Mouse (Mus musculus): ENCODE measurements around the gene Pm20d1. TPM values are rescaled to one million over a fixed set of nuclear protein-coding genes. Genes with fewer than 3 reads are reported as not detected.

Pm20d1 gene
- polyA plus RNA-seq, 1 experiment: 2.1 TPM

DNA sequence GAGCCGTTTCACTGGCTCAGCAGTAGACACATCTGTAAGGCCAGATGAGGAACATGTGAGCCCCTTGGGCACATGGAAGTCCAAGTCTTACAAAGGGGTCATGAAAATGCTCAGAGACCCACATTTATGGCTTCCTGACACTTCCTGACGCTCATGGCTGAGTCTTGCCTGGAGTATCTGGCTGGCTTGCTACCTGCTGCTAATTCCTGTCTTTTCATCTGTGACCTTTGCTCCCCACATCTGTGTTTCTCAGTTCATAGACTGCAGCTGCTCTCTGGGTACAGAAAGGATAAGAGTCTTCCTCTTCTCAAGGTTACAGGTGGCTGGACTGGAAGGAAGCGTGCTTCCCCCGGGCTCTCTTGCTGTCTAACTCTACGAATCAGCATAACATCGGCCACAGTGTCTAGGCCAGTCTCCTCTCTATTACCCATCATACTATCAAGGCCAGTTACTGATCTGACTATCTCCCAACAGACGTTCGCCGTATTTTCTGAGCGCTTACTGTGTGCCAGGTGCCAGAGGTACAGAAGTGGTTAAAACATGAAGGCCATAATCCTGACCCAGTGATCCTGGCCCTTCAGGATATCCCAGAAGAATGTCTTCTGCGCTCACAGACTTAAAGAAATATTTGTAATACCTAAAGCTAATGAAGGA lies 27.5 kb downstream of the Pm20d1 start:
- no peak overlapping the region for H3K4me3 ChIP-seq (ENCODE audit: insufficient read depth, low read length)
- peaks cover 8% of the 10 kb centered on the region; the same call in 1 of the 2 replicates for H3K4me1 ChIP-seq (ENCODE audit: control insufficient read depth, insufficient read depth, low read length)
- no peak for TF ChIP-seq CTCF (IDR thresholded peaks at IDR 0.05; ENCODE audit: extremely low read depth, insufficient read depth, low read length)
- no peak for TF ChIP-seq POLR2A (IDR thresholded peaks at IDR 0.05; ENCODE audit: extremely low read depth, insufficient read depth, low read length)
- H3K27ac ChIP-seq (ENCODE audit: insufficient read depth, low read length): no peak overlapping the region

- Histone ChIP-seq H3K27ac (ENCODE audit: insufficient read depth, low read length) (peak within 1 kb of the TSS; percentile 75), H3K4me1 (ENCODE audit: control insufficient read depth, insufficient read depth, low read length) (peaks cover 4% of the 10 kb centered on the region; the same call in 1 of the 2 replicates), H3K4me3 (ENCODE audit: insufficient read depth, low read length) (peak within 1 kb of the TSS; percentile 80)
- TF ChIP-seq POLR2A (IDR thresholded peaks at IDR 0.05; ENCODE audit: extremely low read depth, insufficient read depth, low read length) (no peak), CTCF (IDR thresholded peaks at IDR 0.05; ENCODE audit: extremely low read depth, insufficient read depth, low read length) (no peak)
Measured at GRCm38 (mm10) chr1:131827207-131827786, 30.1 kb downstream of the Pm20d1 start, which contains the start of gene Slc41a1. Slc41a1 (plus strand) TSS chr1:131827493.

DNA sequence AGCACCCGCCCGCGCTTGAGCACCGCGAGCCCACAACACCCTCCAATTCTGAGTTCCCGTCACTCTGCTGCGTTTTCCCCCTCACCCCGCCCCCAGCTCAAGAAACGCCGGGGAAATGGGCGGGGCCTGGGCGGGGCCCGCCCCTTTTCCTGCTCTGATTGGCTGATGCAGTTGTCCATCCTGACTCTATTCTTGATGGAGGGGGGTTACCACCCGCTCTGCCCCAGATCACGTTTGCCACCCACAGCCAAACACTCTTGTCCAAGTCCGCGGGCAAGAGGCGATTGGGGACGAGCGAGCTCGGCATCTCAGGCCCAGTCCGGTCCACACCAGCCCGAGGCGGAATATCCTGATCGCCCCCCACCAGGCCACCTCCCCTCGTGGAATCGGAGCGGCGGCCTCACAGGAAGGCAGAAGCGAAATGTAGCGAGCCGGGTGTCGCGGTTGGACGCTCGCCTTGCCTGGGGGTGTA lies 30.6 kb downstream of the Pm20d1 start:
- peaks cover 4% of the 10 kb centered on the region; the same call in 1 of the 2 replicates for H3K4me1 ChIP-seq (ENCODE audit: control insufficient read depth, insufficient read depth, low read length)
- TF ChIP-seq CTCF (IDR thresholded peaks at IDR 0.05; ENCODE audit: extremely low read depth, insufficient read depth, low read length): no peak
- peak; percentile 88; the same call in 1 of the 2 replicates for TF ChIP-seq POLR2A (IDR thresholded peaks at IDR 0.05; ENCODE audit: extremely low read depth, insufficient read depth, low read length)
- peak overlapping the region; percentile 75 for H3K27ac ChIP-seq (ENCODE audit: insufficient read depth, low read length)
- H3K4me3 ChIP-seq (ENCODE audit: insufficient read depth, low read length): peak overlapping the region; percentile 80

GRCm38 (mm10) chr1:131828297-131829126 lies 31.3 kb downstream of the Pm20d1 start:
- peaks cover 2% of the 10 kb centered on the region; the same call in 1 of the 2 replicates for H3K4me1 ChIP-seq (ENCODE audit: control insufficient read depth, insufficient read depth, low read length)
- no peak for TF ChIP-seq CTCF (IDR thresholded peaks at IDR 0.05; ENCODE audit: extremely low read depth, insufficient read depth, low read length)
- no peak for TF ChIP-seq POLR2A (IDR thresholded peaks at IDR 0.05; ENCODE audit: extremely low read depth, insufficient read depth, low read length)
- peak overlapping the region; percentile 75 for H3K27ac ChIP-seq (ENCODE audit: insufficient read depth, low read length)
- H3K4me3 ChIP-seq (ENCODE audit: insufficient read depth, low read length): peak overlapping the region; percentile 80

DNA sequence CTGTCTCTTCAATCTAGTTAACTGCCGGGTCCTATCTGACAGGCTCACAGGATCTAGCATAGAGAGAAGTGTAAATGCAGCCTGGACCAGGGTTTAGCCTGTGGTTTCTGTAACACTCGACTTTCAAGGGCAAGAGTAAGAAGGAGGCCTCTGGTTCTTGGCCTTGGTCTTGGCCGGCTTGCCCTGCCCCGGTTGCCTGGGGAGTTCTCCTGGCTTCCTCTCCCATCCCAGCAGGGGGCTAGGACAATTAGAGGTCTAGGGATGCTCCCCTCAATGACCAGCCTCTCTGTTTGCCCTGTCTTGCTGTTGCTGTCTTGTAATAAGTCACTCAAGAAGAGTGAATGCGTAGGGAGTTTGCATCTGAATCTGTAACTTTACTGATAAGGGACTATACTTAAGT lies 32.1 kb downstream of the Pm20d1 start:
- Histone ChIP-seq H3K4me1 (ENCODE audit: control insufficient read depth, insufficient read depth, low read length) (peaks cover 2% of the 10 kb centered on the region; the same call in 1 of the 2 replicates), H3K4me3 (ENCODE audit: insufficient read depth, low read length) (peak overlapping the region; percentile 80; the same call in 1 of the 2 replicates), H3K27ac (ENCODE audit: insufficient read depth, low read length) (no peak overlapping the region)
- no peak for TF ChIP-seq CTCF (IDR thresholded peaks at IDR 0.05; ENCODE audit: extremely low read depth, insufficient read depth, low read length)
- TF ChIP-seq POLR2A (IDR thresholded peaks at IDR 0.05; ENCODE audit: extremely low read depth, insufficient read depth, low read length): no peak

- Histone ChIP-seq H3K4me1 (ENCODE audit: control insufficient read depth, insufficient read depth, low read length) (peaks cover 2% of the 10 kb centered on the region; the same call in 1 of the 2 replicates), H3K4me3 (ENCODE audit: insufficient read depth, low read length) (peak overlapping the region; percentile 80; the same call in 1 of the 2 replicates), H3K27ac (ENCODE audit: insufficient read depth, low read length) (no peak overlapping the region)
- no peak for TF ChIP-seq POLR2A (IDR thresholded peaks at IDR 0.05; ENCODE audit: extremely low read depth, insufficient read depth, low read length)
- TF ChIP-seq CTCF (IDR thresholded peaks at IDR 0.05; ENCODE audit: extremely low read depth, insufficient read depth, low read length): no peak
Measured at GRCm38 (mm10) chr1:131830561-131830960, 33.4 kb downstream of the Pm20d1 start.

- TF ChIP-seq CTCF (IDR thresholded peaks at IDR 0.05; ENCODE audit: extremely low read depth, insufficient read depth, low read length) (no peak), POLR2A (IDR thresholded peaks at IDR 0.05; ENCODE audit: extremely low read depth, insufficient read depth, low read length) (no peak)
- H3K27ac ChIP-seq (ENCODE audit: insufficient read depth, low read length): no peak overlapping the region
- peaks cover 2% of the 10 kb centered on the region; the same call in 1 of the 2 replicates for H3K4me1 ChIP-seq (ENCODE audit: control insufficient read depth, insufficient read depth, low read length)
- peak overlapping the region; percentile 80; the same call in 1 of the 2 replicates for H3K4me3 ChIP-seq (ENCODE audit: insufficient read depth, low read length)
Measured at GRCm38 (mm10) chr1:131830971-131831641, 33.9 kb downstream of the Pm20d1 start.

GRCm38 (mm10) chr1:131837035-131837434 lies 39.9 kb downstream of the Pm20d1 start:
- Histone ChIP-seq H3K4me3 (ENCODE audit: insufficient read depth, low read length) (no peak overlapping the region), H3K27ac (ENCODE audit: insufficient read depth, low read length) (no peak overlapping the region), H3K4me1 (ENCODE audit: control insufficient read depth, insufficient read depth, low read length) (no peaks in the 10 kb centered on the region)
- no peak for TF ChIP-seq POLR2A (IDR thresholded peaks at IDR 0.05; ENCODE audit: extremely low read depth, insufficient read depth, low read length)
- TF ChIP-seq CTCF (IDR thresholded peaks at IDR 0.05; ENCODE audit: extremely low read depth, insufficient read depth, low read length): no peak

DNA sequence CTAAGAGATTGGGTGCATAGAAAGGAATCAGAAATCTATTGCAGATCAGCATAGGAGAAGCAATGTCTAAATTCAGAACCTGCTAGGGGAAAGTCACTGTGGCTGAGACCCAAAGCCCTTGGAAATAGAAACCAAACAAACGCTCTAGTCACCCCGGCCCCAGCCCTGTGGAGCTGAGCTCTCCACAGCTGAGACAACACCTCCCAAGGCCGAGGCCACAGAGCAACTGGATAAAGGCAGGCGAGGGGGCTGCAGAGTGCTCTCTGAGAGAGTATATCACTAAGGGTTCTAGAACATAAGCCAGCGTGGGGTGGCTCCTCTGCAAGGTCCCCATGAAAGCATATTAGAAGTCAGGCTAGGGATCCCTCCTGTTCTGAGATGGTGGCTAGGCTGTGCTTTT lies 41.4 kb downstream of the Pm20d1 start:
- Histone ChIP-seq H3K4me1 (ENCODE audit: control insufficient read depth, insufficient read depth, low read length) (no peaks in the 10 kb centered on the region), H3K27ac (ENCODE audit: insufficient read depth, low read length) (no peak overlapping the region), H3K4me3 (ENCODE audit: insufficient read depth, low read length) (no peak overlapping the region)
- TF ChIP-seq POLR2A (IDR thresholded peaks at IDR 0.05; ENCODE audit: extremely low read depth, insufficient read depth, low read length): no peak
- TF ChIP-seq CTCF (IDR thresholded peaks at IDR 0.05; ENCODE audit: extremely low read depth, insufficient read depth, low read length): no peak

All from cortical plate, adult 2 months (tissue).